Mouse (Mus musculus): Measurements from ENCODE around the gene Galnt12.

GRCm38 (mm10) chr4:47088671-47089070, 3.0 kb upstream of the Galnt12 start:
- TF ChIP-seq TAL1 (conservative IDR thresholded peaks at IDR 0.05; ENCODE audit: low read depth, low read length): no peak
- TF ChIP-seq CTCF (IDR thresholded peaks at IDR 0.05; ENCODE audit: low read depth, low read length): no peak
- no peak for TF ChIP-seq GATA2 (IDR thresholded peaks at IDR 0.05; ENCODE audit: borderline replicate concordance, low read depth, low read length)
